Mouse (Mus musculus) right cerebral cortex, postnatal 14 days (tissue): ENCODE measurements around the gene Zmiz1.
A peak's percentile ranks its signal among the peaks of the same experiment; 100 is the strongest.

ENCODE experiments used
- DNase-seq: peaks from one replicate; pipeline ENCODE4 v3.0.0; 2022

Gene Zmiz1

GRCm38 (mm10) chr14:25599934-25600333 is 140.9 kb downstream of the Zmiz1 start:
- DNase-seq, result no peak

- no peak for DNase-seq
Measured at GRCm38 (mm10) chr14:25600358-25600757, 141.4 kb downstream of the Zmiz1 start.

GRCm38 (mm10) chr14:25600951-25601350 is 142.0 kb downstream of the Zmiz1 start:
- no peak for DNase-seq

- no peak for DNase-seq
Measured at GRCm38 (mm10) chr14:25602018-25602417, 143.0 kb downstream of the Zmiz1 start.

GRCm38 (mm10) chr14:25604395-25605142 is 145.6 kb downstream of the Zmiz1 start:
- no peak for DNase-seq

GRCm38 (mm10) chr14:25606372-25607140 is 147.6 kb downstream of the Zmiz1 start:
- peak; percentile 61 for DNase-seq

- peak; percentile 67 for DNase-seq
Measured at GRCm38 (mm10) chr14:25607141-25607967, 148.4 kb downstream of the Zmiz1 start.

- peak; percentile 50 for DNase-seq
Measured at GRCm38 (mm10) chr14:25607968-25608491, 149.0 kb downstream of the Zmiz1 start.

- no peak for DNase-seq
Measured at GRCm38 (mm10) chr14:25608618-25609017, 149.6 kb downstream of the Zmiz1 start.

GRCm38 (mm10) chr14:25609355-25609754 is 150.4 kb downstream of the Zmiz1 start:
- no peak for DNase-seq

- no peak for DNase-seq
Measured at GRCm38 (mm10) chr14:25610396-25611158, 151.6 kb downstream of the Zmiz1 start.

GRCm38 (mm10) chr14:25611159-25611697 is 152.2 kb downstream of the Zmiz1 start:
- no peak for DNase-seq

- no peak for DNase-seq
Measured at GRCm38 (mm10) chr14:25611815-25612698, 153.1 kb downstream of the Zmiz1 start.

GRCm38 (mm10) chr14:25613942-25614575 is 155.1 kb downstream of the Zmiz1 start:
- no peak for DNase-seq

GRCm38 (mm10) chr14:25614684-25615083 is 155.7 kb downstream of the Zmiz1 start:
- DNase-seq, result no peak

GRCm38 (mm10) chr14:25615602-25616001 is 156.6 kb downstream of the Zmiz1 start:
- no peak for DNase-seq

GRCm38 (mm10) chr14:25616009-25616723 is 157.2 kb downstream of the Zmiz1 start:
- DNase-seq, result no peak

GRCm38 (mm10) chr14:25617264-25617663 is 158.3 kb downstream of the Zmiz1 start:
- no peak for DNase-seq

GRCm38 (mm10) chr14:25619066-25619762 is 160.2 kb downstream of the Zmiz1 start:
- no peak for DNase-seq
